Mouse (Mus musculus) central nervous system, embryonic 11.5 days (tissue): ENCODE data around the gene Naa38. TPM values are rescaled to one million over a fixed set of nuclear protein-coding genes. Genes with fewer than 3 reads are reported as not detected.

Experiments
- polyA plus RNA-seq: library from polyadenylated mRNA; depleted of rRNA; stranded (reverse); fragments of >200 nt; gene quantifications from 2 replicates; pipeline ENCODE4 v1.2.3, GENCODE M21; 2012; rRNA removed

The Naa38 gene
- 82.7 and 106 TPM in 2 replicates for polyA plus RNA-seq

DNA sequence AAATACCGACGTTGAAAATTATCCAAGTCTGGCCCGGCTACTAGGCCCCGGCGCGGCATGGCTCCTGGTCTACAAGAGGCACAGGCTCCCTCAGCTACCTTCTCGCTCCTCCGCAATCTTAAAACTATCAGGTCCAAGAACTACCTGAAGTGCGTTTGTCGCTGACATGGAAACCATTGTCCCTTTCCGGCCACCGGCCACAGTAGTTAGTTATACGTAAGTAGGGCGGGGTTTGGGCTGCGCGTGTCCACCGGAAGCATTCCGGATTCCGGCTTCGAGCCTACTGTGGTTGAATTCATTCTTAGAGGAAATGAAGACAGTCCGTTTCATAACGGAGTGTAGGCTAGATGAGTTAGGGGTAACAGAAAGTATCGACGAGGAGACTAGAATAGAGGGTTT, at the start of gene Naa38, which contains the start of gene Cyb5d1:
TSS of gene Naa38 (plus strand) at position 253 of the 399 bp plus-strand sequence.
TSS of gene Cyb5d1 (minus strand) at position 397 of the 399 bp plus-strand sequence.

GRCm38 (mm10) chr11:69369215-69369989, 25.9 kb upstream of the Naa38 start, which contains the start of gene Chd3:
TSS of gene Chd3 (minus strand) at chr11:69369406.

GRCm38 (mm10) chr11:69398059-69398458, 2.8 kb downstream of the Naa38 start, which contains the start of gene Tmem88:
TSS of gene Tmem88 (minus strand) at chr11:69398234.

GRCm38 (mm10) chr11:69413221-69414181, 18.2 kb downstream of the Naa38 start, which contains the start of gene Kdm6b:
TSS of gene Kdm6b (minus strand) at chr11:69413675.

Other genes starting within 250 kb of the Naa38 start
- gene Alox12b, start 238.5 kb upstream of the Naa38 start, polyA plus RNA-seq: 0.05 TPM in 2 replicates
- 0.05 and 0.07 TPM in 2 replicates for gene Alox8, start 197.6 kb upstream of the Naa38 start, polyA plus RNA-seq
- gene Gucy2e, start 158.5 kb upstream of the Naa38 start, polyA plus RNA-seq: 0.05 and 0.06 TPM in 2 replicates
- gene Cntrob, start 71.7 kb upstream of the Naa38 start, polyA plus RNA-seq: 49.2 and 87.7 TPM in 2 replicates
- gene Trappc1, start 71.5 kb upstream of the Naa38 start, polyA plus RNA-seq: 142 and 178 TPM in 2 replicates
- 3.3 and 3.6 TPM in 2 replicates for gene Kcnab3, start 69.2 kb upstream of the Naa38 start, polyA plus RNA-seq
- 23.9 and 43.4 TPM in 2 replicates for gene Rnf227, start 55.0 kb upstream of the Naa38 start, polyA plus RNA-seq
- gene Chd3, start 26.1 kb upstream of the Naa38 start, polyA plus RNA-seq: 300 and 312 TPM in 2 replicates
- gene Cyb5d1, start 144 bp downstream of the Naa38 start, polyA plus RNA-seq: 32.4 and 41.8 TPM in 2 replicates
- gene Tmem88, start 2.7 kb downstream of the Naa38 start, polyA plus RNA-seq: 8.5 and 12.8 TPM in 2 replicates
- gene Kdm6b, start 18.2 kb downstream of the Naa38 start, polyA plus RNA-seq: 23.4 and 26.2 TPM in 2 replicates
- 1.5 and 2.1 TPM in 2 replicates for gene Dnah2, start 153.6 kb downstream of the Naa38 start, polyA plus RNA-seq
- 60.4 and 60.6 TPM in 2 replicates for gene Efnb3, start 164.7 kb downstream of the Naa38 start, polyA plus RNA-seq
- gene Wrap53, start 184.8 kb downstream of the Naa38 start, polyA plus RNA-seq: 22.5 and 33.0 TPM in 2 replicates
- 151 and 154 TPM in 2 replicates for gene Trp53, start 184.9 kb downstream of the Naa38 start, polyA plus RNA-seq
- 11.4 and 13.4 TPM in 2 replicates for gene Atp1b2, start 210.5 kb downstream of the Naa38 start, polyA plus RNA-seq
- 0.86 and 1.6 TPM in 2 replicates for gene Shbg, start 222.4 kb downstream of the Naa38 start, polyA plus RNA-seq
- 14.8 and 16.0 TPM in 2 replicates for gene Sat2, start 226.5 kb downstream of the Naa38 start, polyA plus RNA-seq
- gene Fxr2, start 237.5 kb downstream of the Naa38 start, polyA plus RNA-seq: 126 and 156 TPM in 2 replicates